Mouse (Mus musculus) cortical plate, adult 2 months (tissue): ENCODE results near the gene Rcor2. TPM values are rescaled to one million over a fixed set of nuclear protein-coding genes. Genes with fewer than 3 reads are reported as not detected.

ENCODE experiments used
- H3K27ac ChIP-seq: fragments of 200-500 bp; 2 replicates; pipeline ENCODE4 v1.5.1; 2012; ENCODE audit warnings: low read length, control low read depth, inconsistent platforms; ENCODE audit not compliant: insufficient read depth
- H3K4me1 ChIP-seq: fragments of 200-500 bp; 2 replicates; pipeline ENCODE4 v1.6.1; 2011; ENCODE audit warnings: low read length; ENCODE audit not compliant: control insufficient read depth, insufficient read depth
- H3K4me3 ChIP-seq: fragments of 200-500 bp; 2 replicates; pipeline ENCODE4 v1.5.1; 2011; ENCODE audit warnings: mild to moderate bottlenecking, low read length, control low read depth; ENCODE audit not compliant: insufficient read depth
- CTCF ChIP-seq: fragments of 200-500 bp; IDR thresholded peaks from 2 replicates; pipeline ENCODE4 v1.5.1; 2011; ENCODE audit warnings: mild to moderate bottlenecking, control low read depth, low read length; ENCODE audit not compliant: insufficient read depth; ENCODE audit errors: extremely low read depth
- POLR2A ChIP-seq: fragments of 200-500 bp; IDR thresholded peaks from 2 replicates; pipeline ENCODE4 v1.6.1; 2011; ENCODE audit warnings: mild to moderate bottlenecking, low read length, control low read depth; ENCODE audit not compliant: insufficient read depth; ENCODE audit errors: extremely low read depth
- polyA plus RNA-seq: library from polyadenylated mRNA; depleted of rRNA; stranded (reverse); fragments of >200 nt; gene quantifications from 2 replicates; pipeline ENCODE4 v1.2.3, GENCODE M21; 2012

Rcor2 gene
- polyA plus RNA-seq, 1 experiment: 18.9 TPM

GRCm38 (mm10) chr19:7288288-7288687 lies 21.2 kb downstream of the Rcor2 start:
- Histone ChIP-seq H3K4me3 (no peak overlapping the region), H3K4me1 (peaks cover 15% of the 10 kb centered on the region), H3K27ac (no peak overlapping the region)
- TF ChIP-seq CTCF: no peak
- TF ChIP-seq POLR2A: no peak

GRCm38 (mm10) chr19:7289767-7290166 lies 22.6 kb downstream of the Rcor2 start:
- H3K27ac ChIP-seq: no peak overlapping the region
- H3K4me1 ChIP-seq: peaks cover 20% of the 10 kb centered on the region
- H3K4me3 ChIP-seq: no peak overlapping the region
- TF ChIP-seq CTCF: no peak
- no peak for TF ChIP-seq POLR2A

GRCm38 (mm10) chr19:7291958-7292709 lies 25.0 kb downstream of the Rcor2 start:
- H3K4me1 ChIP-seq: peaks cover 23% of the 10 kb centered on the region
- no peak overlapping the region for H3K4me3 ChIP-seq
- TF ChIP-seq POLR2A (no peak), CTCF (no peak)
- H3K27ac ChIP-seq: peak overlapping the region; percentile 4; the same call in 1 of the 2 replicates

- TF ChIP-seq POLR2A (no peak), CTCF (no peak)
- H3K4me3 ChIP-seq: no peak overlapping the region
- peaks cover 25% of the 10 kb centered on the region for H3K4me1 ChIP-seq
- H3K27ac ChIP-seq: peak overlapping the region; percentile 43; the same call in 1 of the 2 replicates
These were observed 27.2 kb downstream of the Rcor2 start for GRCm38 (mm10) chr19:7294098-7294876.

- Histone ChIP-seq H3K4me1 (peaks cover 25% of the 10 kb centered on the region), H3K4me3 (no peak overlapping the region), H3K27ac (no peak overlapping the region)
- no peak for TF ChIP-seq CTCF
- no peak for TF ChIP-seq POLR2A
These were observed 28.0 kb downstream of the Rcor2 start for GRCm38 (mm10) chr19:7295071-7295658.

- Histone ChIP-seq H3K4me3 (no peak overlapping the region), H3K27ac (no peak overlapping the region), H3K4me1 (peaks cover 25% of the 10 kb centered on the region)
- TF ChIP-seq POLR2A: no peak
- TF ChIP-seq CTCF: no peak
These were observed 28.8 kb downstream of the Rcor2 start for GRCm38 (mm10) chr19:7295959-7296358.

- no peak overlapping the region for H3K27ac ChIP-seq
- TF ChIP-seq POLR2A: peak; percentile 55; the same call in 1 of the 2 replicates
- no peak for TF ChIP-seq CTCF
- H3K4me1 ChIP-seq: peaks cover 21% of the 10 kb centered on the region
- no peak overlapping the region for H3K4me3 ChIP-seq
These were observed 31.9 kb downstream of the Rcor2 start for GRCm38 (mm10) chr19:7299052-7299451.

GRCm38 (mm10) chr19:7300078-7300477 lies 33.0 kb downstream of the Rcor2 start:
- H3K4me1 ChIP-seq: peaks cover 16% of the 10 kb centered on the region
- no peak overlapping the region; the same call in 1 of the 2 replicates for H3K27ac ChIP-seq
- H3K4me3 ChIP-seq: no peak overlapping the region
- no peak for TF ChIP-seq CTCF

- Histone ChIP-seq H3K4me1 (peaks cover 21% of the 10 kb centered on the region), H3K4me3 (no peak overlapping the region), H3K27ac (peak overlapping the region; percentile 76)
- TF ChIP-seq CTCF (no peak), POLR2A (no peak)
These were observed 34.7 kb downstream of the Rcor2 start for GRCm38 (mm10) chr19:7301647-7302492.
